Mouse (Mus musculus) right cerebral cortex, postnatal 14 days (tissue): ENCODE measurements around the gene Gm38392.
A peak's percentile ranks its signal among the peaks of the same experiment; 100 is the strongest.

Source experiments
- DNase-seq: peaks from one replicate; pipeline ENCODE4 v3.0.0; 2022

Gene Gm38392

DNA sequence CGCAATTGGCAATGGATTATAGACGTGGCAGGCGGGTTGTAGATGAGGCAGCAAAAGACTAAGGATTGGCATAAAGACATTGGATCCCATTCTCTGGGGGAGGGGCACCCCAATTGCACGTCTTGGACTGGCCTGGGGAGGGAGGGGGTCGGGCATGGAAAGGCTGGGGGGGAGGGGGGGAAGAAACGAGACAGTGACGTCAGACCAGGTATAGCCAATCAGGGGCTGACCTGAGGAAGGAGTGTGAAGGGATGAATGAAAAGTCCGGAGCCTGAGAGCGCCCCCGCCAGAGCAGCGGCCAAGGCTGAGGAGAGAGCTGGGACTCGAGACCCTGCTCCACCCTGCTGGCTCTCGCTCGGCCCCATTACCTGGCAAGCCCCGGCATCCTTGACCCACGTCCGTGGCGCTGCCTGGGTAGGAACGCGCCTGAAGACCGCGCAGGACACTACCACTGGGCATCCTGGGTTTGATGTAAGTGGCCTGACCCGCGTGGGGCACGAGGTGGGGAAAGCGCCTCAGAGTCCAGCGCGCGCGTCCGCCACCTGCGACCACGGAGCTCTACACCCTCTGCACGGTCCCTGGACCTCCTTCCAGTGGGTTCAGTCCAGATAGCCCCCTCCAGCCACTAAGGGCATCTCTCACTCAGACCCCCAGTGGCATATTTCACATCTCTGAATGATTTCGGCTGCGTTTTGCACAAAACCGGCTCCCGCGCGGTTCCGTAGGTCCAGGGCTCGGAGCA lies 72.6 kb downstream of the Gm38392 start:
- DNase-seq, result peak; percentile 76

DNA sequence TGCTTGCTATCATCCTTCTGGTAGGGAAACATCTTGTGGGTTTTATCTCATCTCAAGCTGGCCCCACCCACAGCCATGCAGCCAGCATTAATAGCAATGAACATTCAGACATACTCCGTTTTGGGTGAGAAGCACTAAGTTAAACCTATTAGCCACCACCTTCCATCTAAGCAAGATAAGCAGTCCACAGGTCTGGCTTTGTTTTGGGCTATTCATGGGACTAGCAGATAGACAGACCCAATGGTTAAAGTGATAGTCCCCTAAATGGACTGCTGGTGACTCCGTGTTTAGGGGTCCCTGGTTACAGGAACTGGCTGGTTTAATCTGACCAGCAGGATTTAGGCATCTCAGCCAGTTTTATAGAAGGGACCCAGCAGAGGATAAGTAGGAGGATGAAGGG lies 74.0 kb downstream of the Gm38392 start:
- DNase-seq, result no peak

DNA sequence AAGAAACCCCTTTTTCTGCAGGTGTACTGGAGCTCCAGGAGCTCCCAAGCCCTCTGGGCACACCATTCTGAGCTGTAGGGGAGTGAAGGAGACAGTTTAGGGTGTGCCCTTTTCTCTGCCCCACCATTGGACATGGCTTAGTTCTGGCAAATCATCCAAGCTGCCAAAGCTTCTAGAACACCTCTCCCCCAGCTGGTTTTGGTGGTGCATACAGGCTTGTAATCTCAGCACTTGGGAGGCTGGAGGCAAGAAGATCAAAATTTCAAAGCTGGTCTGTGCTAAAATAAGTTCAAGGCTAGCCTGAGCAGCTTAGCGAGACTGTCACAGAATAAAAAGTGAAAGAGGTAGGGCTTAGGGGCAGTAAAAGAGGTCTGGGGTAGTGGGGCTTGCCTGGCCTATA lies 74.7 kb downstream of the Gm38392 start:
- no peak for DNase-seq

DNA sequence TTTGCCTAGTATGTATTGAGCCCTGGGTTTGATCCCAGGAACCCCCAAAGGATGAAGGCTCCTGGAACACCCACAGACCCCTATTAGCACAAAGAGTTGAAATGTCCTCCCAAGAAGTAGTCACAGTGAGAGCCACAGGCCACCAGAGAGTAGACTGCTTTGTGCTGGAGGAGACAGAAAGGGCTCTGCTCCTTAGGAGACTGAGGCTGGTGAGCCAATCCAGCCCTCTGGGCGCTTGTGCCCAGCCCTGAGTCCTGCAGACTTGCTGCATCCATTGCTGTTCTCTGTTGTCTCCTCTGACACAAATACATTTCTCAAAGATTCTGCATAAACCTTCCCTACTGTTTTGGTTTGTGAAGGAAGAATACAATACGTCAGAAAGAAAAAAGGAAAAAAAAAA lies 76.1 kb downstream of the Gm38392 start:
- DNase-seq, result no peak

DNA sequence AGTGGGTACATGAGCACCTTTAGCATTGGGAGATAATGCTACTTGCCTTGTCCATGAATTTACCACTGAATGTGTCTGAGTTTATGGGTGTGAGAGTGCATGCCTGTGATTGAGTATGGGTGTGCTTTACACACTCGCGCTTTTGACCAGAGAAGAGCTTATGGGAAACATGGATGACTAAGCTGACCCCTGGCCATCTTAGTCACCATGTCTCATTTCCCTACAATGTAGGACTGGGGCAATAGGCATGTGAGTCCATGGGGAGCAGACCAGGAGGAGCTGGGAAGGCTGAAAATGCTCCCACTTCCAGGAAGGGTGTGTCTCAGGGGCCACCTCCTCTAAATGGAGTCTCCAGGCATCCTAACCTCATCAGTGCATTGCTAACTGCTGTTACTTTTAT lies 76.9 kb downstream of the Gm38392 start:
- DNase-seq, result no peak

DNA sequence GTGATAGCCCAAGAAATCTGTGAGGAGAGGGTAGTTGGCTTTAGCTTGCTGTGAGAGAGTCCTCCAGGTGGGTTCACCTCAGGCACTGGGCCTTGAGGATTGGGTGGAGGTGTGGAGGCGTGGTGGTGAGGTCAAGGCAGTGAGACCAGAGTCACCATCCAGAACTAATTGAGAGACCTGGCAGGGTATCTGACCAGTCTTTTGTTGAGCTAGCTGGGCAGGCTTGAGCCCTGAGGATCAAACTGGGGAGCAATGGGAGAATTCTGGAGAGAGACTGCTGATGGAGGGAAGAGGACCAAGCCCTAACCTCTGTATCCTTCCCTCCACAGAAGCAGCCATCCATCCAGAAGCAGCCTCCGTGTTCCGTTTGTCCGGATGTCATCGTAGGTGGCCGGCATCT lies 77.7 kb downstream of the Gm38392 start:
- no peak for DNase-seq

DNA sequence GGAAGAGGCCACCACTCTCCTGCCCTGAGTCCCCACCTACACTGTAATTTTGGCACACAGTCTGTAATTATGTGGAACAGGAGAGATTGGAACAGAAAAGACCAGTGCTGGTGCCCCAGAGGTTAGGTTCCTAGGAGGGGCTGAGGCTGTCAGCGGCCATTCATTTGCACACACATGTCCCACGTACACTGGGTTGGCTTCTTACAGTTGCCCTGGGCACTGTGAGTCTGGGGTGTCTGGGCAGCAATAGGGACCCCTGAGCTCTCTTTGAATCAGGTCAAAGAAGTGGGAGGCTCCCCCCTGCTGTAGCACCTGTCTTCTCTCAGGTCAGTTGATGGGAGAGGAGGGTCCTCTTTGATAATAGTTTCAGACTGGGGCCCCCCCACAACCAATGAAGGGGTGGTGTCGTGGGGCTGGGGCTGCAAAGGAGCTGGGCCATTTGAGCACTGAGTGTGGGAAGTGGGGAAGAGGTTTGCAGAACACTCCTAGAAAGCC lies 78.7 kb downstream of the Gm38392 start:
- no peak for DNase-seq

DNA sequence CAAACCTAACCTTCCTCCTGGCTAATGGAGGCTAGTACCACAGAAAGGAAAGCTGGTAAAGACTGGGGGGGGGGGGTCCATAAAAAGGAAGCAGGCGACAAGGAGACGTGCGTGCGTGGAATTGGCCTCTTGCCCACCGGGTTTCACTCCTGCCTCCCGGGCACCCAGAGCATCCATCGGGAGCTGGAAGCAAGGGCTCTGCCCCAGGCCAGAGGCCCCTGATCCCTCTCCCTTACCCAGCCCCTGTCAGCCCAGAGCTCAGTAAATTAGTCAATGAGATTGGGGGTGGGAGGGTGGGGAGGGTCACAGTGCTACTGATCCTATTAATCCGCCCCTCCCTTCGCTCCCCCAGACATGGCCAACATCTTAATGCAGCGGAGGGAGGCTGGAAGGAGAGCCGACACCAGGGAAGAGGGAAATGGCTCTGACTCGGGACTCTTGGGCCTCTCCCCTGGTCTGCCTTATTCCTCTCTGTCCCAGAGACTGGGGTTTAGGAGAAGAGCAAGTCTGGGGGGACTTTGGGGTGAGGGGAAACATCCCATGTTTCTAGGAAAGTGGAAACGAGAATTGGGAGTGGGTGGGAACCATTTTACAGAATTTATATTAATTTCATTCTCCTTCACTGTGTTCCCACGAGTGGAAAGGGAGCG lies 79.4 kb downstream of the Gm38392 start:
- peak; percentile 58 for DNase-seq

DNA sequence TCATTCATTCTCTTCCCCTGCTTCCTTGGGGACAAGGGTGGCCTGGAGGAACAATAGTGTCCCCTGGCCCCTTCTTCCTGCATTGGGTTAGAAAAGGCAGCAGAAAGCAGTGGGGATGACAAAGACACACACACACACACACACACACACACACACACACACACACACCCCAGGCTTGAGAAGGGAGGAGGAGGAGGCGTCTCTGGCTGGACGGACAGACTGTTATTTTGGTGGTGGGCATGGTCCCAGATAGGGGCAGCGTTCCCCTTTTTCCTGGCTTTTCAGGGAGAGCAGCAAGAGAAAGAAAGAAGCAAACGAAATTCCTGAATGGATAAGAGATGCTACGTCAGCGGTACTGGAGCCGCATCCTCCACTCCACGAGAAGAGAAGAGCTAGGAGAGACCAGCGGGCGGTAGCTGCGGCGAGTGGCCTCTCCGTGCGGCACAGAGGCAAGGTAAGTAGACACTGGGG lies 80.1 kb downstream of the Gm38392 start:
- peak; percentile 78 for DNase-seq

DNA sequence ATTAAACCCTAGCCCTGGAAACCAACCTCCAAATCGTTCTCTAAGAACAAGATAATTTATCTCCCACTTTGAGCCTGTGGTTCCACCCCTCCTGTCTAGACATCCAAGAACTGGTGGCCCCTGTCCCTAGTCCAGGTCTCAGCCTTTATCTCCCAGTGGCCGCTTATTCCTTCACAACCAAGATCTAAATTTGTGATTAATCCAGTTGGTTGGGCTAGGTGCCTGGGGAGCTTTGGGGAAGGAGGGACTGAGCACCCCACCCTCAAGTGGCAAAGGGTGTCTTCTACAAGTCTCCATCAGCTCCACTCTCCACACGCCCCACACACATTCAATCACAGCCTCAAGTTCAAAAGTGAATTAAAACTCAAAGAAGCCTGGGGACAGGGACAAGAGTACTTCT lies 80.5 kb downstream of the Gm38392 start:
- no peak for DNase-seq

DNA sequence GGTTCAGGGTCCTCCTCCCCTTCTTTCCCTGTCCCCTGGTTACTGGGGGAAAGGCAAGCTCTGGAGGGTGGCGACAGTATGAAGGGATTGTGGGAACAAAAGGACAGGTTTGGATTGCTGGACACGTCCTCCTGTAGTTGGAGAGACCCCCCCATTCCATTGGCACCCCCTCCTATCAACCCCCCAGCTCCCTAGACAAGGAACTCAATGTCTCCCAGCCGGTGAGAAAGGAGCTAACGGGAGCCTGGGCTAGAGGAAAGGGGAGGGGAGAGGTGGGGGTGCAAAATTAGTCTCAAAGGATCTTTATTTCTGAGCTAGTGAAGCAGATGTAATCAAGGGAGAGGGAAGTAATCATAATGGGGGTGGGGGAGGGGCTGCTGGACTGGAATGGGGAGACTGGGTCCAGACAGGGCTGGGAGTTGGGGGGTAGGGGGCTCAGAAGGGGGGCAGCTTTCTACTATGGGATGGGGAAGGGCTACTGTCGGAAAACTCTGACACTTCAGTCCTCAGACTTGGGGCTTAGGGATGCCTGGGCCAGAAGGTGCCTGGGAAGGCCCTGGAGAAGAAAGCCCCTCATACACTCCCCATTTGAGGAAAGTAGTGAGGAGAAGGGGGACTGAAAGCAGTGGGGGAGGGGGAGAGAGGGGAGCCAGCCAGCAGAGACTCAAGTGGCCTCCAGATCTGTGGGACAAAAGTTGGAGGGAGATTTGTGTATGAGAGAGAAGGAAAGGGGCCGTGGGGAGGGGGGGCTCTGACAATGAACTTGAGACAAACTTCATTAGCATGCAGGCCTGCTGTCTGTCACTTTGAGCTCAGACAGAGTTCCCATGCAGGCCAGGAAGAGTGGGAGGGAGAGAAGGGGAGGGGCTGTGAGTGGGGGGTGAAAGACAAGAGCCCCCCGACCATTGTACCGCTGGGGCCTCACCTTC lies 81.2 kb downstream of the Gm38392 start:
- no peak for DNase-seq

DNA sequence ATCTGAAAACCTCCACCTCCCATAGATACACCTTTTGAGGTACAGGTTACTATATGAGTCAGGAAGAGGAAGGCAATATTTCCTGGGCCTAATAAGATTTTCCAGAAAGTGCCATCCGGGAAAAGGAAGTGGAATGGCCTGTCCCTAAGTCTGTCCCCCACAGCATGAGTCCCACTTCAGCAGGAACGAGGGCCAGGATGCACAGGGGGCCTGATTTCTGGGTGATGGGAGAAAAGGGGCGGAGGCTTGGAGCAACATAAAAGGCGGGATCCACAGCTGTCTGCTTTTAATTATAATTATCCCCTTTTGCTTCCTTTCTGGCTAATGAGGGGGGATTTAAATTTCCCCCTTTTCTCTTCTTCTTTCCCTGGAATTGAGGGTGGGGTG lies 81.8 kb downstream of the Gm38392 start:
- no peak for DNase-seq

DNA sequence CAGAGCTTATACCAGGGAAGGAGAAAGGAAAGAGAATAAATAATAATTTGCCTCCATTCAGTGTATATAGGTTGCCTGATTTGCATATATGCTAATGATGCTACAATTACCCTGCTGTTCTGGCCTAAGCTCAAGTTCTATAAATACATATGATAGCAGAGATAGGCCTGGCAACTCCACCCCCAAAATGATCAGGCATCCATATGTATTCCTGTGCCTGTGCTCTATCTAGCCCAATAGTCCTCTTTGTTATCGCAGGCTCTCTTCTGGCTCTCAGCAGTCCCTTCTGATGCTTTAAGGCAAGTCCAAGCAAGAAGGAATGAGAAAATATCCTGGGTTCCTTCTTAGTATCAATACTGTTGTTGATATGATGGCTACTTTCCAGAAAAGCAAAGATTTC lies 82.3 kb downstream of the Gm38392 start:
- no peak for DNase-seq

DNA sequence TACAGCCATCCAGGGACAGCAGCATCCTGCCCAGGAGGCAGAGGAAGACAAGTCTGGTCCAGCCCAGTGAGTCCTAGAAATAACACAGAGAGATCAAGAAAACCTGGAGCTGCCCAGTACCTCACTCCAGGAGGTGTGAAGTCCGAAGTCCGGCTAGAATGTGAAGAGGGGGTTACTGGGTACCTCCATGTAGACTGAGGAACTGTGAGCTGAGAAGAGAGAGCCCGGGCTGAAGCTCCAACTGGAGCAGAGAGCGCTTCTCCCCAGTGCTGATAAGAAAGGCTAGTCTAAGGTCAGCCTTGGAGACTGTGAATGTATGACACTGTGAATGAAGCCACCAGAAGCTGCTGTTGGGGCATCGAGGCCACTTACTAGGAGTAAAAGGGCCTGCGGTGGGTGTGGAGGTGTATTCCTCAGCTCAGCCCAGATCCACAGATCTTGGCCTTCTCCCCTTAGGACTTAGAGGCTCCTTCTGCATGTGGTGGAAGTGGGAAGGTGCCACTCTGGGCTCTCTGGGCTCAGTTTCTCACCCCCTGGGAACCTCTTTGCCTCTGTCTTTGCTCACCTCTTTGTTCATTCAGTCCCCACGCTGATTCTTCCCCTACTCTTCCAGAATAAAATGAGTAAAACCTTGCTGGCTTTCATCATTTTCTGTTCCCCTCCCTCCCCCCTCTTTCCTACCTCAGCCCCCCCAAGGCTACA lies 82.9 kb downstream of the Gm38392 start:
- DNase-seq, result no peak

DNA sequence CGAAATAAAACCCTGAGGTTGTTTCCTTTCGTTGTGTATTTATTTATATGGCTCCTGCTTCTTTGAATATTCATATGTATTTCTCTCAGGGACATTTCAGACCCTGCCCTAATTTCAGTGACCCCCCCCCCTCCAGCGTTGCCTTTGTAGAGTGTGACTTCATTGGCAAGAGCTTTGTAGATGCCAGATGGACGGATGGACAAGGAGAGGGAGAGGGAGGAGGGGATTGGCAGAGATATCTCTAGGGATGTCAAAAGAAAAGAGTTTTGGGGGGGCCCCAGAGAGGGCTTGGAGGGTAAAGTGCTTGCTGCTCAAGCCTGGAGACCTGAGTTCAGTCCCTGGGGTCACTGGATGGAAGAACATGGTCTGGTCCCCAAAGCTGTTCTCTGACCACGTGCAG lies 83.6 kb downstream of the Gm38392 start:
- no peak for DNase-seq

DNA sequence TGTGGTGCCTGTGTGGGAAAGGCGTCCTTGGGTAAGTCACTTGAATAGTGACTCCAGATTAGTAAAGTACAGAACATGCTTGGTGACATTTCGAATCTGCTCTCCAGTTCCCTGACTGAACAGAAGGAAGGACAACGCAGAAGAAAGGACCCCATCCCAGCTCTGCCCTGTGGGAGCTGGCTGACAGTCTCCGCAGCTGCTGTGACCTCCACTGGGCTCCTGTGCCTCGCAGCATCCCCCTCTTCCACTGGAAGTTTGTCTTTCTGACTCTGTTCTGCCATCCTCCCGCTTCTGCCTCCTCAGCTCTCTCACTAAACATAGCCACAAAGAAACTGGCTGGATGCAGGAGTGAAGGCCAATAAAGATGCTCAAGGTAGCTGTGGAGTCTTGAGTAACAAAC lies 84.0 kb downstream of the Gm38392 start:
- DNase-seq, result no peak

DNA sequence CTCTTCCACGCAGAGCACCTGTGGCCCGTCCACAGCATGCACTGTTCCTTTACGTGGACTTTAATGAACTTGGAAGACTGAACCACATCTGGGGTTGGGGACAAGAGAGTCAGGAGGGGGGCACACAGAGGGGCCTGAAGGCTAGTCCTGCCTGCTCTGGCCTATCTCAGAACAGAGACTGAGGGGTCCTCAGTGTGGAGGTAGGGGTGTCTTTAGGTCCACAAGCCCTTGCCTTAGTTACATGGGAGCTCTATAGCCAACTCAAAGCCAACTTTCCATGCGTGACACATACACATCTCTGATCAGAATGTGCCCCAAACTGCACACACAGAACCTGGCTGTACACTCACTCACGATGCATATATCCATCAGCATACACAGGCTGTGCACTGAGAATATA lies 85.4 kb downstream of the Gm38392 start:
- DNase-seq, result no peak

DNA sequence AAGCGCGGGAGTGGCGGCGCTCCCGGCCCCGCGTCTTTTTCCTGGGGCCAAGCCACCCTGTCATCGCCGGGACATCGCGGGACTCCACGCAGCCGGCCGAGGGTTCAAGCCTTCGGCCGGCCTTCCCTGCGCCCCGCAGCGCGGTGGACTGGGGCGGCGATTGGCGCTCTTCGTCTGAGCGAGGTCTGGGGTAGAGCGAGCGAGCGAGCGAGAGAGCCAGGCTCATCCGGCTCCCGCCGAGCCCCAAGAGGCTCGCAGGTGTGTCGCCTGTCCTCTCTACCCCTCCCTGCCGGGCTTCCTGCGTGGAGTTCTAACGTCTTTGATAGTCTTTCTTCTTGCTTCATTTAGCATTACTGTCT lies 86.1 kb downstream of the Gm38392 start:
- DNase-seq, result no peak

DNA sequence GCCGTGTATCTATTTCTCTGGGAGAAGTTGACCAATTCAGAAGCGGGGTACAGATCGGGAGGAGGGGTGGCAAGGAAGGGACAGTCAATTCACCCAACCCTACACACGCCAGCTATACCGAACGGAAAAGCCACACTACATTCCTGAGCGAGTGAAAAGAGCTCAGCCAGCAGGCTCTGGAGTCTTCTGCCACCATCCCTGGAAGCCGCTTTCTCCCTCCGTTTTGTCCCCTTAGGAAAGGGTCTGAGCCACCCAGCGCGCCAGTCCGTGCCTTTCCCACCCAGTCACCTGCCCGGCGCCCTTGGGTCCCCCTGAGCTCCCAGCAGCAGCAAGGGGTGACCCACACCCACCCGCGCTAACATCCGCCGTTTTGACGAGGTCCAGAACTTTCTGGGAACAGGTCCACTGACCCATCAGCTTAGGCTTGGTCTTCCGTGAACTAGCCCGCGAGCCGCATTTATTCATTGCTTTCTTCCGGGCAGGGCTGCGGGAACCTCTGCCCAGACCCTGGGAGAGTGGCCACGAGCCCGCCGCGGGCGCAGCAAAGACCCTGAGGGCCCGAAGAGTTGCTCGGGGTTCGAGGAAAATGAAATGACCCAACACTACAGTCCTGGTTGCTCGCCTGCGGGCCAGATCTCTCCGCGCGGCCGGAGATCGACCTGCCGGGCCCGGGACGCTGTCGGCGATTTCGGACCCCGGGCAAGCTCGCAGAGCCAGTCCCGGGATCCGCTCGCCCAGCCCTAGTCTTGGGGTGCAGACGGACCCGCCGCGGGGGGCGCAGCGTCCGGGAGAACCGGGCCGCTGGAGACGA lies 86.6 kb downstream of the Gm38392 start:
- DNase-seq, result no peak

DNA sequence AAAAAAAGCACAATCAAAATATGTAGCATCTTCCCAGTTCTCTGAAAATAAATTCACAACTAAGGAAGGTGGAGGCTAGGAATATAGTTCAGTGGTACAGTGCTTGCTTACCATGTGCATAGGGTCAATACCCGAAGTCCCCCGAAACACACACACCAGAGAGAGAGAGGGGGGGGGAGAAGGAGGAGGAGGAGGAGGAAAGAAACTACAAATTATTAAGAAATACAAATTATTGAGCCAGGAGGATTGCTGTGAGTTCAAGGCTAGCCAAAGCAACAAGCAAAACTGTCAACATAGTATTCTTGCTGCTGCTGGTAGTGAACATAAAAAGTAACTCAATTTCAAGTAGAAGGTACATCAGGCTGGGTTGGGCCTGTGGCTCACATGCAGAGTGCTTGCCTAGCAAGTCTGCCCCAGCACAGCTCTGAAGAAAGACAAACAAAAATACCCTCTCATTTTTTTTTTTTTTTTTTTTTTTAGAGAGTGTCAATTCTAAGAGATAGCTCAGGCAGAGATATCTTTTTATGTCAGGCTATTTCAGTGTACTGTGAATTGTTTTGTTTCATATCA lies 87.4 kb downstream of the Gm38392 start:
- DNase-seq, result no peak

DNA sequence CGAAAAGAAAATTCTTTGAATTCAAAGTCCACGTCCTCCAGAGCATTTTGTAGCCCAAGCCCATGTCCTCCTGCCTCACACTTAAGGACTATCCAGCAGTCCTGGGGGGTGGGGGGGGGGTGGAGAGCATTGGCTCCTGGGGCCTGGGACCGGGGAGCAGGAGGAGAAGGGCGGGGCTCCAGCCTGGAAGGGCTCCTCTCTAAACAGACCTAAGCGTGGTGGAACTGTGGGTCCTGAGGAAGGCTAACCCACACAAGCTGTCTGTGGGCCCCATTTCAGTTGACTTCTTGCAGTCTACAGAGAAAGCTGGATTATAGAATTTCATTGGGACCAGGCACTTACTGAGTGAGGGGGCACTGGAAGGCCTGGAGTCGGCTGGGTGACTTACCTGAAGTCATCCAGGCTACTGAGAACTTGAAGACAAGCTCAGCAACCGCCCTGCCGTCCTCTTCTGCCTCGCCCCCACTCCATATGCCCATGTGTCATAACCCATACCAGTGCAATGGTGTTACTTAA lies 88.4 kb downstream of the Gm38392 start:
- no peak for DNase-seq
